Mouse (Mus musculus): ENCODE measurements at regions not wholly inside any gene's neighbourhood (a gene's known extent, or its start where the extent isn't known, plus 50 kb on each side); places are given as distances from the start of the nearest gene placed in this dataset.

DNA sequence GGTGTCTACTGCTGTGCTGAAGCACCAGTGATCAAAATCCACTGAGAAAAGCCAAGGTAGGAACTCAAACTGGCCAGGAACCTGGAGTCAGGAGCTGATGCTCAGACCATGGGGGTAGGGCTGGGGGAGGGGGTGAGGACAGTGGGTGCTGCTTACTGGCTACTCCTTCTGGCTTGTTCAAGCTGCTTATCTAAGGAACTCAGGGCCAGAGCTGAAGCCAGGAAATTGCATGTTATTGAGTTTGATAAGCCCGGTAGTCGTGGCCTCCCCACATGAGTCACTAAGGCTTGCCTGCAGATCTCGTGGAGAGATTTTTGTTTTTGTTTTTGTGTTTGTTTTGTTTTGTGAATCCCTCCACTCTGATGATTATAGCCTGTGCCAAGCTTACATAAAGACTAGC, 65.9 kb downstream of the Tmem215 start:
- H3K27ac ChIP-seq (ENCODE audit: low read depth, low read length), result no peak overlapping the region
- ATAC-seq (ENCODE audit: insufficient read depth, low FRiP score, low TSS enrichment) (no peak), DNase-seq (ENCODE audit: low spot score) (no peak)
- no peak overlapping the region for H3K4me3 ChIP-seq (ENCODE audit: low read depth, low read length)
- no peaks in the 10 kb centered on the region for H3K36me3 ChIP-seq (ENCODE audit: control insufficient read depth, insufficient read depth, low read length)
- no peak overlapping the region for H3K9ac ChIP-seq (ENCODE audit: low read length)
- H3K27me3 ChIP-seq (ENCODE audit: control insufficient read depth, insufficient read depth, low read length), result no peaks in the 10 kb centered on the region
- H3K9me3 ChIP-seq (ENCODE audit: control insufficient read depth, low read length), result no peaks in the 10 kb centered on the region
- H3K4me1 ChIP-seq (ENCODE audit: control insufficient read depth, insufficient read depth, low read length), result no peaks in the 10 kb centered on the region
- WGBS, result 88% methylated on average over 3 of the region's 3 CpGs
- no peak overlapping the region for H3K4me2 ChIP-seq (ENCODE audit: low read depth)

DNA sequence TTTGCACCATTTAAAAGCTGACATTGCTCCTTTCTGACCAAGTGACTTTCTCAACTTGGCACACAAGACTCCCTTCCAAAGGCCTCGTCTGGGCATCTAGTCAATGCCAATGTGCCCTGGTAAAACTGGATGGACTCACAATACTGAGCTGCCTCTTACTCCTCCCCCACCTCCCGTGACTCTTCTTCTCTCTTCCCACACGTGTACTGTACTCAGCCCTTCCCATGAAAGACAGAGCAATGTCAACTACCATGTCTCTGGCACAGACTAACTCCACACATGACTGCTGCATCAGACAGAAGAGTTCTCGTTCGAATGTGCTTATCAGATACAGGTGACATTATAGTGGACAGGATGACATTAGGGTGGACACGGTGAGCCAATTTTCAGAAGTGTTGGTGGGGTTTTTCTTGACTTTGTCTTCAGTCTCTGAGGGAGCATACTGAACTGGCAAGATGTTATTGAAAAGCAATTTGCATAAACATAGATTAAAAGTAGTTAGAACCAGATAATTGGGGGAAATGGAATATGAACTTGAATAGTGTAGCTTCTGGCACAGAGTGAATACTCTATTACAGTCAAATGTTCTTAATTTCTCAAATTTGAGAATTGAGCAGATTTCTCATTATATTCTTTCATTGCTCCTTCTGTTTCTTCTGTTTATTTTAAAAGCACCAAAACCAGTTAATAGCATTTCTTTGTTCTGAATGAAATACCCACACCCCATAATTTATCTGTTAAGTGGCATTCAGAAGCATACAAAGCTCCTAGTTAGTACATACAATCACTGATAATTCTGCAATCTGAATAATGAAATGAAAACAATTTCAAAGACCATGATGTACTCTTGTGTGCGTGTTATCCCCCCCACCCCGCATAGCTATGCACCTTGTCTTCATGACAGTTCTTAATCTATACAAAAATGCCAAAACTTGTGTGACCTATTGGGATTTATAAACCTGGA, 71.4 kb downstream of the Tmem215 start:
- ATAC-seq (ENCODE audit: insufficient read depth, low FRiP score, low TSS enrichment) (no peak), DNase-seq (ENCODE audit: low spot score) (no peak)
- Histone ChIP-seq H3K4me2 (ENCODE audit: low read depth) (no peak overlapping the region), H3K27me3 (ENCODE audit: control insufficient read depth, insufficient read depth, low read length) (no peaks in the 10 kb centered on the region), H3K4me1 (ENCODE audit: control insufficient read depth, insufficient read depth, low read length) (no peaks in the 10 kb centered on the region), H3K9me3 (ENCODE audit: control insufficient read depth, low read length) (no peaks in the 10 kb centered on the region), H3K27ac (ENCODE audit: low read depth, low read length) (no peak overlapping the region), H3K4me3 (ENCODE audit: low read depth, low read length) (no peak overlapping the region), H3K9ac (ENCODE audit: low read length) (no peak overlapping the region), H3K36me3 (ENCODE audit: control insufficient read depth, insufficient read depth, low read length) (no peaks in the 10 kb centered on the region)
- WGBS, result 87% methylated on average over 8 of the region's 8 CpGs

DNA sequence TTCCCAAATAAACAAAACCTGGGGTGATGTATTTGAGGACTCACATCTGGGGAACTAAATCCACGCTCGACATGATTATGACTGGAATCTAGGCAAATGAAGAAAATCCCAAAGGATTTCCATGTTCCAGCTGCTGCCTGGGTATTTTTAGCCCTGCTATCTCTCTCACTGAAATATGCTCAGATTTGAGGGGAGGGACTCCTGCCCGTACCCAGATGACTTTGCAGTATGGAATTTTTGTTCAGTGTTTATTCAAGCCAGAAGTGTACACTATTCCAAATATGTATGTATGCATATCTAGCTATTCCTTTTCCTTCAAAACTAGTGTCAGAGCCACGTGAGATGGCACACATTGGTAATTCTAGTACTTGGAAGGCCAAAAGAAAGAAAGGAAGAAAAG, 72.1 kb downstream of the Tmem215 start:
- no peaks in the 10 kb centered on the region for H3K9me3 ChIP-seq (ENCODE audit: control insufficient read depth, low read length)
- H3K9ac ChIP-seq (ENCODE audit: low read length), result no peak overlapping the region
- DNase-seq (ENCODE audit: low spot score) (no peak), ATAC-seq (ENCODE audit: insufficient read depth, low FRiP score, low TSS enrichment) (no peak)
- no peaks in the 10 kb centered on the region for H3K27me3 ChIP-seq (ENCODE audit: control insufficient read depth, insufficient read depth, low read length)
- H3K36me3 ChIP-seq (ENCODE audit: control insufficient read depth, insufficient read depth, low read length), result no peaks in the 10 kb centered on the region
- H3K4me3 ChIP-seq (ENCODE audit: low read depth, low read length), result no peak overlapping the region
- H3K4me2 ChIP-seq (ENCODE audit: low read depth), result no peak overlapping the region
- WGBS, result 76% methylated on average over 4 of the region's 4 CpGs
- no peak overlapping the region for H3K27ac ChIP-seq (ENCODE audit: low read depth, low read length)
- H3K4me1 ChIP-seq (ENCODE audit: control insufficient read depth, insufficient read depth, low read length), result no peaks in the 10 kb centered on the region

- Histone ChIP-seq H3K4me2 (ENCODE audit: low read depth) (no peak overlapping the region), H3K27ac (ENCODE audit: low read depth, low read length) (no peak overlapping the region), H3K36me3 (ENCODE audit: control insufficient read depth, insufficient read depth, low read length) (no peaks in the 10 kb centered on the region), H3K9ac (ENCODE audit: low read length) (no peak overlapping the region), H3K27me3 (ENCODE audit: control insufficient read depth, insufficient read depth, low read length) (no peaks in the 10 kb centered on the region), H3K4me1 (ENCODE audit: control insufficient read depth, insufficient read depth, low read length) (no peaks in the 10 kb centered on the region), H3K9me3 (ENCODE audit: control insufficient read depth, low read length) (no peaks in the 10 kb centered on the region), H3K4me3 (ENCODE audit: low read depth, low read length) (no peak overlapping the region)
- DNase-seq (ENCODE audit: low spot score) (no peak), ATAC-seq (ENCODE audit: insufficient read depth, low FRiP score, low TSS enrichment) (no peak)
These were observed 72.8 kb downstream of the Tmem215 start for GRCm38 (mm10) chr4:40544806-40545205.

DNA sequence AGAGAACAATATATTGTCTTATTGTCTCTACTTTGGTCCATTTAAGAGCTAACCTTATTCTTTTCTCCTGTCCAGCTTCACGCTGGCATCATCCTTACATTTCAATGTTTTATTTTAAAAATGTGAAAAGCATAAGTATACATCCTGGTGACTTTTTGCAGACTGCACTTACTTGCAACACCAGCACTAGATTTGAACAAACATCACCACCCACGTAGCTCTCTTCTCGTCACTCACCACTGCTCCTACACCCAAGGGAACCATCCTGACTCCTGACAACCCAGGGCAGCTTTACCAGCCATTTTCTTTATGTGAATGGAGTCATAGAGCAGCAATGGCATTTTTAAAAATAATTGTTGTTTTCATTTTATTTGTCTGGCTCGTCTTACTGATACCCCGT, 73.7 kb downstream of the Tmem215 start:
- Histone ChIP-seq H3K9ac (ENCODE audit: low read length) (no peak overlapping the region), H3K27me3 (ENCODE audit: control insufficient read depth, insufficient read depth, low read length) (no peaks in the 10 kb centered on the region), H3K9me3 (ENCODE audit: control insufficient read depth, low read length) (no peaks in the 10 kb centered on the region), H3K4me3 (ENCODE audit: low read depth, low read length) (no peak overlapping the region), H3K27ac (ENCODE audit: low read depth, low read length) (no peak overlapping the region), H3K4me1 (ENCODE audit: control insufficient read depth, insufficient read depth, low read length) (no peaks in the 10 kb centered on the region), H3K4me2 (ENCODE audit: low read depth) (no peak overlapping the region), H3K36me3 (ENCODE audit: control insufficient read depth, insufficient read depth, low read length) (no peaks in the 10 kb centered on the region)
- 84% methylated on average over 5 of the region's 5 CpGs for WGBS
- no peak for ATAC-seq (ENCODE audit: insufficient read depth, low FRiP score, low TSS enrichment)
- DNase-seq (ENCODE audit: low spot score), result no peak

GRCm38 (mm10) chr4:40559824-40560223, 87.8 kb downstream of the Tmem215 start:
- Histone ChIP-seq H3K4me2 (ENCODE audit: low read depth) (no peak overlapping the region), H3K4me1 (ENCODE audit: control insufficient read depth, insufficient read depth, low read length) (no peaks in the 10 kb centered on the region), H3K4me3 (ENCODE audit: low read depth, low read length) (no peak overlapping the region), H3K27me3 (ENCODE audit: control insufficient read depth, insufficient read depth, low read length) (no peaks in the 10 kb centered on the region), H3K36me3 (ENCODE audit: control insufficient read depth, insufficient read depth, low read length) (no peaks in the 10 kb centered on the region), H3K27ac (ENCODE audit: low read depth, low read length) (no peak overlapping the region), H3K9ac (ENCODE audit: low read length) (no peak overlapping the region), H3K9me3 (ENCODE audit: control insufficient read depth, low read length) (no peaks in the 10 kb centered on the region)
- ATAC-seq (ENCODE audit: insufficient read depth, low FRiP score, low TSS enrichment) (no peak), DNase-seq (ENCODE audit: low spot score) (no peak)
- 95% methylated on average over 2 of the region's 2 CpGs for WGBS

DNA sequence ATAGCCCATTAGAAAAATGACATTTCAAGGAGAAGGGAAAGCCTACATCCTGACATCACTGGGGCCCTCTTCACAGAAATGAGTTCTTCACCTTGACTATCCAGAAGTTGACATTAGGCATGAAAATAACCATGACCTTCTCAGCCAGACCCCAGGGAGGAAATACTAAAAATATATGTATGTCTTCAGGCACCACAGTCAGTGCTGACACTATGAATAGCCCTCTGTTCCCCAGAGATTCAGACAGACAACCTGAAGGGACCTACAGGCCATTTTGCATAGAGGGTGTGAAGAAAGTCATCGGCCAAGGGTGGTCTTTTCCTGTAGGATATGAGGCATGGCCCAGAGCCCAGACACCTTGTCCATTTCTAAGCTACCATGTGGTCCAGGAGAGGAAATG, 101.3 kb downstream of the Tmem215 start:
- Histone ChIP-seq H3K4me3 (ENCODE audit: low read depth, low read length) (no peak overlapping the region), H3K4me2 (ENCODE audit: low read depth) (no peak overlapping the region), H3K36me3 (ENCODE audit: control insufficient read depth, insufficient read depth, low read length) (no peaks in the 10 kb centered on the region), H3K27ac (ENCODE audit: low read depth, low read length) (no peak overlapping the region), H3K9ac (ENCODE audit: low read length) (no peak overlapping the region), H3K27me3 (ENCODE audit: control insufficient read depth, insufficient read depth, low read length) (no peaks in the 10 kb centered on the region), H3K9me3 (ENCODE audit: control insufficient read depth, low read length) (no peaks in the 10 kb centered on the region), H3K4me1 (ENCODE audit: control insufficient read depth, insufficient read depth, low read length) (no peaks in the 10 kb centered on the region)
- DNase-seq (ENCODE audit: low spot score) (no peak), ATAC-seq (ENCODE audit: insufficient read depth, low FRiP score, low TSS enrichment) (no peak)
- WGBS, result 78% methylated on average over 1 of the region's 1 CpGs

DNA sequence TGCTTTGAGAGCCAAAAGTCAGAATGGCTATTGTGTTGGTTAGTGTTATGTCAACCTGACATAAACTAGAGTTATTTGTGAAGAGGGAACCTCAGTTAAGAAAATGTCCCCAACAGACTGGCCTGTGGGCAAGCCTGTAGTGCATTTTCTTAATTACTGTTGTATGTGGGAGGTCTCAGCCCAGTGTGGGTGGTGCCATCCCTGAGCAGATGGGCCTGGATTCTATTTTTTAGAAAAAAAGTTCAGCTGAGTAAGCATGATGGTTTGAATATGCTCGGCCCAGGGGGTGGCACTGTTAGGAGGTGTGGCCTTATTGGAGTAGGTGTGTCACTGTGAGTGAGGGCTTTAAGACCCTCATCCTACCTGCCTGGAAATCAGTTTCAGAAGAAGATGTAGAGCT, 104.0 kb downstream of the Tmem215 start:
- 95% methylated on average over 1 of the region's 1 CpGs for WGBS
- H3K27me3 ChIP-seq (ENCODE audit: control insufficient read depth, insufficient read depth, low read length), result no peaks in the 10 kb centered on the region

DNA sequence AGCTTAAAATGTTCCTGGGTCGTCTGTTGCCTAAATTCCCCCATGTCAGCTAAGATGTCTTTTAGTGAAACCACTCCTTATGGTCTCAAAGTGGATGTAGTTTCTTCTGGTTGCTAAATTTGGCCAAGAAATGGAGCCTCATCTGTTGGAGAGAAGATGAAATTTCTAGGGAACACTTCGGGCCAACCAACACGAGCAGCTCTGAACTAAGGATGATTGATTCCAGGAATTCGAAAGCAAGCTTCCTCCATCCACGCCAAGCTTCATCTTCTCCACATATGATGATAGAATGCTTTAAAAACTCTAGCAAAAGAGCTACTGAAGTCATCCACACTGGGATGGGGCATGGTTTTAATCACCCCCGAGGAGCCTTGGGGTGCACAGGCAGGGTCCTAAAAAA, 112.5 kb downstream of the Tmem215 start:
- H3K9me3 ChIP-seq (ENCODE audit: control insufficient read depth, low read length), result no peaks in the 10 kb centered on the region
- no peaks in the 10 kb centered on the region for H3K36me3 ChIP-seq (ENCODE audit: control insufficient read depth, insufficient read depth, low read length)
- H3K4me3 ChIP-seq (ENCODE audit: low read depth, low read length), result no peak overlapping the region
- no peak for ATAC-seq (ENCODE audit: insufficient read depth, low FRiP score, low TSS enrichment)
- H3K4me2 ChIP-seq (ENCODE audit: low read depth), result no peak overlapping the region
- no peaks in the 10 kb centered on the region for H3K27me3 ChIP-seq (ENCODE audit: control insufficient read depth, insufficient read depth, low read length)
- no peak overlapping the region for H3K9ac ChIP-seq (ENCODE audit: low read length)
- WGBS, result 91% methylated on average over 6 of the region's 6 CpGs
- H3K4me1 ChIP-seq (ENCODE audit: control insufficient read depth, insufficient read depth, low read length), result no peaks in the 10 kb centered on the region
- DNase-seq (ENCODE audit: low spot score), result no peak
- no peak overlapping the region for H3K27ac ChIP-seq (ENCODE audit: low read depth, low read length)

More for the DNA sequence above, 104.0 kb downstream of the Tmem215 start:
- Histone ChIP-seq H3K36me3 (ENCODE audit: control insufficient read depth, insufficient read depth, low read length) (no peaks in the 10 kb centered on the region), H3K27ac (ENCODE audit: low read depth, low read length) (no peak overlapping the region), H3K4me3 (ENCODE audit: low read depth, low read length) (no peak overlapping the region), H3K9ac (ENCODE audit: low read length) (no peak overlapping the region), H3K4me2 (ENCODE audit: low read depth) (no peak overlapping the region), H3K9me3 (ENCODE audit: control insufficient read depth, low read length) (no peaks in the 10 kb centered on the region), H3K4me1 (ENCODE audit: control insufficient read depth, insufficient read depth, low read length) (no peaks in the 10 kb centered on the region)
- DNase-seq (ENCODE audit: low spot score), result no peak
- ATAC-seq (ENCODE audit: insufficient read depth, low FRiP score, low TSS enrichment), result no peak

Data from neural tube, embryonic 11.5 days (tissue).